Mouse (Mus musculus) embryonic facial prominence, embryonic 10.5 days (tissue): Measurements from ENCODE around the gene Gng12. TPM values are rescaled to one million over a fixed set of nuclear protein-coding genes. Genes with fewer than 3 reads are reported as not detected.
"Not testable (repeated sequence)": the region's sequence is repeated elsewhere in the genome, so short reads cannot be mapped to it uniquely, and the experiment has no call there.

Experiments used
- DNase-seq: peaks from one replicate; pipeline ENCODE4 v3.0.0-alpha.2; 2017; ENCODE audit warnings: low spot score
- H3K27ac ChIP-seq: fragments of 300-500 bp; sonication (generic); replicated peaks from 2 replicates; pipeline ENCODE4 v1.5.1; 2016; ENCODE audit warnings: mild to moderate bottlenecking
- H3K27me3 ChIP-seq: fragments of 300-500 bp; sonication (generic); replicated peaks from 2 replicates; pipeline ENCODE4 v1.6.1; 2016; ENCODE audit warnings: low read depth, mild to moderate bottlenecking; ENCODE audit not compliant: poor library complexity, severe bottlenecking
- H3K36me3 ChIP-seq: fragments of 300-500 bp; sonication (generic); replicated peaks from 2 replicates; pipeline ENCODE4 v1.6.1; 2016; ENCODE audit warnings: mild to moderate bottlenecking, moderate library complexity
- H3K4me1 ChIP-seq: fragments of 300-500 bp; sonication (generic); 2 replicates; pipeline ENCODE4 v1.6.1; 2016
- H3K4me3 ChIP-seq: fragments of 300-500 bp; sonication (generic); 2 replicates; pipeline ENCODE4 v1.5.1; 2016; ENCODE audit warnings: mild to moderate bottlenecking, moderate library complexity
- H3K9me3 ChIP-seq: fragments of 300-500 bp; sonication (generic); 2 replicates; pipeline ENCODE4 v1.6.1; 2016; ENCODE audit warnings: mild to moderate bottlenecking
- whole genome bisulfite sequencing: fragments of 180-500 bp; shearing (Covaris S2); methylation state at CpG from one replicate; pipeline ENCODE4 v1.1.7; 2016; 5-methylcytosine and 5-hydroxymethylcytosine counted together
- polyA plus RNA-seq: library from polyadenylated mRNA; unstranded; fragments of >200 nt; fragmentation: Nextera tagmentation; extraction: Ambion mirVana; gene quantifications from 2 replicates; pipeline ENCODE4 v1.2.1, GENCODE M21; 2016

Gng12 gene
- polyA plus RNA-seq, 1 experiment from 2014 or later: 54.8 TPM

GRCm38 (mm10) chr6:67013293-67013948 lies 117.2 kb downstream of the Gng12 start:
- Histone ChIP-seq H3K27me3 (no peaks in the 10 kb centered on the region), H3K9me3 (no peaks in the 10 kb centered on the region), H3K27ac (no peak overlapping the region), H3K36me3 (no peaks in the 10 kb centered on the region), H3K4me1 (peaks cover 6% of the 10 kb centered on the region; the same call in 1 of the 2 replicates), H3K4me3 (no peak overlapping the region)
- WGBS: 89% methylated on average over 6 of the region's 6 CpGs
- DNase-seq: no peak

DNA sequence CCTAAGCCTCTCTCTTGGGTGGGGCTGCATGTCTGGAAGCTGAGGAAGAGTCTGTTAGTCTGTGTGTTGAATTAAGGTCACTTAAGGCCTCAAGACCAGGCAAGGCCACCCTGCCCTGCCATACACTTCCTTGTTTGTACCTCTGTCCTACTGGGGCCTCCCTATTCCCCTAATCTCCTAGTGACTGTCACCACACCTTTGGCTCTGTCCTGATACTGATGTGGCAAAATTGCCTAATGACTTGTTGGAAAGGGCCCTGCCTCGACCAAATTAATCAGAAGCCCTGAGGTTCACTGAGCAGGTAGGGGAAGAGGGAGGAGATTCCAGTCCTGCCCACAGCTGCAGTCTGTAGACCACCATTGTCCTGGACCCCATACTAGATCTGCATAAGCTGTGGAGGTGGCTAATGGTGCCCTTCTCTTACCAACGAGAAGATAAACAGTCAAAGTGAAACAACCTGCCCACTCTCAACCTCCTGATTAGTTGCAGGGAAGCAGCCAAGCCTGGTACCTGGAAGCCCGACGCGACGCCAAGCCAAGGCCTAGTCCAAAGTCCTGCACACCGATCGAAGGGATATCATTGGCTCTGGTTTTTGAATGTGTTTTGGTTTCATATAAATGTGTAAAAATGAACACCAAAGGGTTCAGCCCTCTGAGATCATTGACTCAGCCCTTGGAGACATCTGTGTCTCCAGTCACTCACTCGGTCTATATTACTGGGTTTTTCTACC lies 117.9 kb downstream of the Gng12 start:
- Histone ChIP-seq H3K27me3 (no peaks in the 10 kb centered on the region), H3K27ac (no peak overlapping the region), H3K36me3 (no peaks in the 10 kb centered on the region), H3K9me3 (no peaks in the 10 kb centered on the region), H3K4me3 (no peak overlapping the region), H3K4me1 (peaks cover 6% of the 10 kb centered on the region; the same call in 1 of the 2 replicates)
- no peak for DNase-seq
- 93% methylated on average over 9 of the region's 9 CpGs for WGBS

GRCm38 (mm10) chr6:67014679-67015075 lies 118.5 kb downstream of the Gng12 start:
- Histone ChIP-seq H3K9me3 (no peaks in the 10 kb centered on the region), H3K27me3 (no peaks in the 10 kb centered on the region), H3K27ac (no peak overlapping the region), H3K36me3 (no peaks in the 10 kb centered on the region), H3K4me3 (no peak overlapping the region), H3K4me1 (peaks cover 6% of the 10 kb centered on the region; the same call in 1 of the 2 replicates)
- no peak for DNase-seq
- 88% methylated on average over 1 of the region's 1 CpGs for WGBS

- WGBS: 79% methylated on average over 8 of the region's 8 CpGs
- no peaks in the 10 kb centered on the region for H3K36me3 ChIP-seq
- 0 out of 2 replicates have a peak, but pooled peaks cover under 1% of the 10 kb centered on the region for H3K4me1 ChIP-seq
- H3K27me3 ChIP-seq: no peaks in the 10 kb centered on the region
- H3K4me3 ChIP-seq: no peak overlapping the region
- no peak overlapping the region for H3K27ac ChIP-seq
- H3K9me3 ChIP-seq: no peaks in the 10 kb centered on the region
- DNase-seq: no peak
Measured at GRCm38 (mm10) chr6:67015739-67016519, 119.7 kb downstream of the Gng12 start.

DNA sequence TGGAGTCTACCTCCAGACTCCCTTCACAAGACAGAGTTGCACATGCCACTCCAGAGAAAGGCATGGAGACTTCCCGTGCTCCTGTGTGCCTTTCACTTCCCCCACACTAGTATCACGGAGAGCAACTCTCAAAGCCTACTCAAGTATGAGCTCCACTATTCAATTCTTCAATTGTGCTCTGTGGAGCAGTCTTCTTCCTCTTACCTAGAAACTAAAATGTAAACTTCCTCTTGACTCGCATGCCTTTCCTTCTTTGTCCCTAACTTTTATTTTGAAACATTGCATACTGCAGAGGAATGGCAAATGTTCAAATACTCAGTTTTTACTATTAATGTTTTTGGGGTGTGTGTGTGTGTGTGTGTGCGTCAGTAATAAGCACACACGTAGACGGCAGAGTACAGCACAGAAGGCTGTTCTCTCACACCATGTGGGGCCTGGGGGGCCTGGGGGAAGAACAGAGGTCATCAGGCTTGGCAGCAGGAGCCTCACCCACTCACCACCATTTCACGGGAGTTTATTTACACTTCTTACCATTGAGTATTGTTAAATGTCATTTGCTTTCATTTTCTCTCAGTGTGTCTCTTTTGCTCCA lies 120.4 kb downstream of the Gng12 start:
- H3K4me3 ChIP-seq: no peak overlapping the region
- no peaks in the 10 kb centered on the region for H3K4me1 ChIP-seq
- no peaks in the 10 kb centered on the region for H3K36me3 ChIP-seq
- no peaks in the 10 kb centered on the region for H3K27me3 ChIP-seq
- DNase-seq: no peak
- no peaks in the 10 kb centered on the region for H3K9me3 ChIP-seq
- H3K27ac ChIP-seq: no peak overlapping the region
- 69% methylated on average over 7 of the region's 7 CpGs for WGBS

- Histone ChIP-seq H3K27ac (no peak overlapping the region), H3K36me3 (no peaks in the 10 kb centered on the region), H3K9me3 (no peaks in the 10 kb centered on the region), H3K27me3 (no peaks in the 10 kb centered on the region), H3K4me3 (no peak overlapping the region), H3K4me1 (no peaks in the 10 kb centered on the region)
- 68% methylated on average over 4 of the region's 4 CpGs for WGBS
- DNase-seq: no peak
Measured at GRCm38 (mm10) chr6:67018365-67018764, 122.2 kb downstream of the Gng12 start.

GRCm38 (mm10) chr6:67019001-67019400 lies 122.8 kb downstream of the Gng12 start:
- H3K4me1 ChIP-seq, H3K27ac ChIP-seq, H3K9me3 ChIP-seq, H3K27me3 ChIP-seq, H3K36me3 ChIP-seq, H3K4me3 ChIP-seq, DNase-seq: not testable (repeated sequence)
- WGBS: 88% methylated on average over 7 of the region's 7 CpGs

DNA sequence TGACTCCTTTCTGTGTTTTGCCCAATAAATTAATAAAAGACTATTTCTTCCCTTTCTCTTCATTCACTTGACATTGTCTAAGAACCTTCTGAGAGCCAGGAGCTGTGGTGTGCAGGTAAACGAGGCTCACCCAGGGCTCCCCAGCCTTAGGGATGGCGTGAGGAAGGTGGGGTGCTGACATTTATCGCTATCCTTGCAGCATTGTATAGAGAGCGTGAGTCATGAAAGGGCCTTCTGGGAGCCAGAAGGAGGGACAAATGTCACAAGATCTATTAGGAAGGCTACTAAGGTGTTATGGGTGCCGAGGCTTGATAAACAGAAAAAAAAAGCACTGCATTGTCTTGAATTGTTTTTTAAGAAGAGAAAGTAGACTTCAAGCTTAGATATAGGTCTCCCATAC lies 125.1 kb downstream of the Gng12 start:
- DNase-seq: no peak

DNA sequence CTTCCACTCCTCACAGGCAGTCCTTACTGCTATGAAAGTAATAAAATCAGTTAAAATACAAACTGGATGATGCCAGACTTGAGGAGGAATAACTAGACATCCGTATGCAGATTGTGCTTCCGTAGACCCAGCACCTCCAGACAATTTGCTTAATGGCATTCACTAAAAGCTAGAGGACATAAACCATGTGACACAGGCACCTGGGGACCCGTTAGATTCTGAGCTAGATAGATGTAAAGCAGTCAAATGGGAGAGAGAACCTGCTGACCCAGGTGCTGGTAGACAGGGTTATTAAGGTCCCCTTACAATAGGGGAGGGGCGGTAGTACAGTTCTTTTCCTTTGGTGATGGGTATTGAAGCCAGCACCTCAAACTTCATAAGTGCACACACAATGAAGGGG lies 127.5 kb downstream of the Gng12 start:
- H3K36me3 ChIP-seq: no peaks in the 10 kb centered on the region
- no peak overlapping the region for H3K27ac ChIP-seq
- H3K27me3 ChIP-seq: no peaks in the 10 kb centered on the region
- WGBS: 87% methylated on average over 4 of the region's 4 CpGs
- H3K4me3 ChIP-seq: no peak overlapping the region
- no peaks in the 10 kb centered on the region for H3K9me3 ChIP-seq
- H3K4me1 ChIP-seq: peaks cover 6% of the 10 kb centered on the region
- DNase-seq: no peak

More for the DNA sequence above, 125.1 kb downstream of the Gng12 start:
- no peaks in the 10 kb centered on the region for H3K36me3 ChIP-seq
- 89% methylated on average over 5 of the region's 5 CpGs for WGBS
- H3K27me3 ChIP-seq: no peaks in the 10 kb centered on the region
- H3K4me1 ChIP-seq: no peaks in the 10 kb centered on the region
- no peaks in the 10 kb centered on the region for H3K9me3 ChIP-seq
- no peak overlapping the region for H3K27ac ChIP-seq
- no peak overlapping the region for H3K4me3 ChIP-seq

DNA sequence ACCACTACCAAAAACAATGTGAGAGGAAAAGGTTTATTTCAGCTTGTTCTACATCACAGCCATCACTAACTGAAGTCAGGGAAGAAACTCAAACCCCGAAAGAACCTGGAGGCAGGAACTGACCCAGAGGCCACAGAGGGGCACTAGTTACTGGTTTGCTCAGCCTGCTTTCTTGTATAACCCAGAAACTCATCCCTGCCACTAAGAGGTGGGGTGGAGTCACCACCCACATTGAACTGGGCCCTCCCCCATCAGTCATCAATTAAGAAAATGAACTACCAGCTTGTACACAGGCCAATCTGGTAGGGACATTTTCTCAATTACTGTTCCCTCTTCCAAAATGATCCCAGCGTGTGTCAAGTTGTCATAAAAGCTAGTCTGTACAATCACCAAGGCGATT lies 130.5 kb downstream of the Gng12 start:
- DNase-seq: no peak
- no peak overlapping the region for H3K27ac ChIP-seq

GRCm38 (mm10) chr6:67027438-67028142 lies 131.4 kb downstream of the Gng12 start:
- no peak for DNase-seq
- no peak overlapping the region for H3K27ac ChIP-seq
- no peaks in the 10 kb centered on the region for H3K36me3 ChIP-seq
- peaks cover 18% of the 10 kb centered on the region for H3K4me1 ChIP-seq
- no peak overlapping the region for H3K4me3 ChIP-seq
- WGBS: 71% methylated on average over 9 of the region's 9 CpGs
- H3K9me3 ChIP-seq: no peaks in the 10 kb centered on the region
- peaks cover 13% of the 10 kb centered on the region for H3K27me3 ChIP-seq

More for the DNA sequence above, 130.5 kb downstream of the Gng12 start:
- Histone ChIP-seq H3K4me3 (no peak overlapping the region), H3K9me3 (no peaks in the 10 kb centered on the region), H3K27me3 (peaks cover 13% of the 10 kb centered on the region), H3K36me3 (no peaks in the 10 kb centered on the region), H3K4me1 (peaks cover 18% of the 10 kb centered on the region)
- 63% methylated on average over 3 of the region's 3 CpGs for WGBS
